Mouse (Mus musculus) left cerebral cortex, postnatal 36 days (tissue): ENCODE measurements around the gene Vps8. TPM values are rescaled to one million over a fixed set of nuclear protein-coding genes. Genes with fewer than 3 reads are reported as not detected.

Experiments used
- DNase-seq, 2 experiments: peaks; one replicate each; pipeline ENCODE4 v3.0.0; 2021 to 2022; ENCODE audit warnings: low spot score in 2 of 2, mixed read lengths in 1 of 2
- intact Hi-C: fragments of 180-260 bp; cut with DNase I; formaldehyde crosslinking; loops from one replicate; pipeline ENCODE4 v1.15.1; 2025
- total RNA-seq, 2 experiments: library from RNA; stranded (reverse); gene quantifications; 2 replicates each; pipeline ENCODE4 v1.2.3; 2021

The Vps8 gene
- total RNA-seq, 2 experiments from 2014 or later = 52.6 to 55.0 TPM

GRCm38 (mm10) chr16:21533503-21533902 lies 110.6 kb downstream of the Vps8 start:
- no peak for DNase-seq
- intact Hi-C loops = no loop called here

DNA sequence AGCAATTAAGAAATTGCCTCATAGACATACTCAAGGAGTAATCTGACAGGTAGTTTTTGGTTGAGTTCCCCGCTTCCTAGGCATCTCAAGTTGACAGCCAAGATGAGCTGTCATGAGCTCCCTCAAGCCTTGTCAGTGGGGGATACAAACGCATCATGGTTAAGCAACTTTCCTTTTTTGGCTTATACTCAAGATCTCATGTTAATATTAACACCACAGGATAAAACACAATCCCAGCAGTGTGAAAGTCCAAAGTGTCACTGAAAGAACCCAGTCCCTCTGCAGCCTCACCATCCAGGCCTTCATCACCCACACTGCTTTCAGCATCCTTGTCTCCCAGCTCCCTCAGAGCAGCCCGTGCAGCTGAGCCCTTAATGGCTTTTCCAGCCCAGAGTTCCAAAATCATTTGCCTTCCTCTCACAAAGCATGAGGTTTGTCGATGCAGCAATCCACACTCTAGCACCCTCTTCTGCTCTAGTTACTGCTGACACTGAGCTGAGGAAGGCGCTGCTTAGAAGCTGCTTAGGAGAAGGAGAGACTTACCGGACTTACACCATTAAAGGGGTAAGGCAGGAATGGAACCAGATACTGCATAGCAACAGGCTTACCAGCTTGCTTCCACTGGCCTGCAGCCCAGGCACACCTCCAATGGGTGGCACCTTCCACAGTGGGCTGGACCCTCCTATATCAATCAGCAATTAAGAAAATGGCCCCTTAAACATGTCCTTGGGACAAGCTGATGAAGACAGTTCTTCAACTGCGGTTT lies 113.5 kb downstream of the Vps8 start:
- no peak for DNase-seq
- intact Hi-C loops = no loop called here

GRCm38 (mm10) chr16:21537312-21537711 lies 114.4 kb downstream of the Vps8 start:
- intact Hi-C loops = no loop called here
- DNase-seq = no peak

- DNase-seq = no peak
- intact Hi-C loops = no loop called here
Measured at GRCm38 (mm10) chr16:21538889-21539288, 116.0 kb downstream of the Vps8 start.

DNA sequence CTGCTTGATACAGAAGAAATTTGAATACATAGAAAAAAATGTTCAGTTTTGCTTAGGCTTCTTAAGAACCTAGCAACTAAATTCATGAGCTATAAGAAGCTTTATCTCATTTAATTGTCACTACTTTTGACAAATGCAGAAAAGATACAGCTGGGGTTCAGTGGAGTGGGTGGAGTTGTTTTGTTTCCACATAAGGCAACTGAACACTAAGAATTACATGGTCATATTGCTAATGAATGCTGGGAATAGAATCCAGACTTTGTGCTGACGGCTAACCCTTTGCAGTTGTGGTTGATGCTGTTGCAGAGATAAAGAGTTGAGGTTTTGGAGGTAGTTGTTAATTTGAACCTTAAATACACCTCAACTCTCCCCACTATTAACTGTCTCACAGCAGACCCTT lies 119.6 kb downstream of the Vps8 start:
- DNase-seq = no peak

GRCm38 (mm10) chr16:21547446-21547845 lies 124.5 kb downstream of the Vps8 start:
- DNase-seq = no peak
- intact Hi-C loops = no loop called here

More for the DNA sequence above, 119.6 kb downstream of the Vps8 start:
- intact Hi-C loops = no loop called here

DNA sequence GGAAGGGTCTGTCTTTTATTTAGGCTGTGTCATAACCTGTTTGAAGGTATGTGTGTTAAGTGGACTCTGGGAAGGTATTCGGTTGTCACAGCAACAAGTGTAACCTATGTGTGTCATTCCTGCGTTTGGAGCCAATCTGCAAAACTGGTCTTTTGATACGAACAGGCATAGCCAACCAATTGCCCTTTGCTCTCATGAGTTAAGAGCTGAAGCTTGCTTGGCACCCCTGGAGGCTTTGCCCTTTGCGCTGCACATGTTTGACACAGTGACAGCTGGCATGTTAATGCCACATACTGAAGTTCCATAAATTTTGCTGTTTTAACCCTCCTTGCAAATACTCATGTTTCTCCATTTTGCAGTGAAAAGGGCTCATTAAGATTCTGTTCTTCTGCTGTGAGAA lies 126.8 kb downstream of the Vps8 start:
- DNase-seq = no peak
- intact Hi-C loops = no loop called here

GRCm38 (mm10) chr16:21550453-21550852 lies 127.5 kb downstream of the Vps8 start:
- intact Hi-C loops = no loop called here
- no peak for DNase-seq

DNA sequence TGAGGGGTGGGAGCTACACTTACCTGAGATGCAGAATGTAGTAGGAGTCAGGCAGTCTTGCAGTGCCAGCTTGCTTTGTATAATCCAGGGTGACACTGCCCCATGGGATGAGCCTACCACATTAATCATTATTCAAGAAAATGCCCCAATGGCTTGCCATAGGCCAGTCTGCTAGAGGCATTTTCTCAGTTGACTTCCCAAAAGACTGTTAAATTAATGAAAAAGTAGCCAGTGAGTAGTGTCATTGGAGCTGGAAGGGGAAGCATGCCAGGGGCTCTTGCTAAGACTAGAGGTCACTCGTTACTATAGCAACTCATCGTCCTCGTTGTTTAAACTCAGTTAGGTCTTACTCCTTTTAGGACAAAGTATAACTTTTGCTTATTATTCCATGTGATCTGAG lies 130.6 kb downstream of the Vps8 start:
- intact Hi-C loops = no loop called here
- DNase-seq = no peak

- DNase-seq = no peak
- intact Hi-C loops = no loop called here
Measured at GRCm38 (mm10) chr16:21562625-21563300, 139.8 kb downstream of the Vps8 start.

DNA sequence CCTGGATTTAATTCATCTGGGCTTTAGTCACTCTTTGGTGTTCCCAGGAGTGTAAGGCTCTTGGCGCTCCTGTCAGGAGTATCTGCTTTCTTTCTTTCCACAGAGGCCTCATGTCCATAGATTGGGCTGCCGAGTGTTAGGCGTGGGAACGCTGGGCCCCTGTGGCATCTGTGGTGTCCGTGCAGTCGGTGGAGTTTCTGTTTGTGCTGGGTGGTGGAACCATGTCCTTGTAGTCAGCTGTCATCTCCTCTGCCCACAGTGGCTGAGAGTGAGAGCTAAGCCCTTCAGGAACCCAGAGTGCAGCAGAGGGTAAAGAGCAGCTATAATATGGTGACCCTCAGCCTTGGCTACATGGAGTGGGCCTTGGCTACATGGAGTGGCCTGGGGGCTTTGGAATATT lies 140.4 kb downstream of the Vps8 start:
- intact Hi-C loops = no loop called here

DNA sequence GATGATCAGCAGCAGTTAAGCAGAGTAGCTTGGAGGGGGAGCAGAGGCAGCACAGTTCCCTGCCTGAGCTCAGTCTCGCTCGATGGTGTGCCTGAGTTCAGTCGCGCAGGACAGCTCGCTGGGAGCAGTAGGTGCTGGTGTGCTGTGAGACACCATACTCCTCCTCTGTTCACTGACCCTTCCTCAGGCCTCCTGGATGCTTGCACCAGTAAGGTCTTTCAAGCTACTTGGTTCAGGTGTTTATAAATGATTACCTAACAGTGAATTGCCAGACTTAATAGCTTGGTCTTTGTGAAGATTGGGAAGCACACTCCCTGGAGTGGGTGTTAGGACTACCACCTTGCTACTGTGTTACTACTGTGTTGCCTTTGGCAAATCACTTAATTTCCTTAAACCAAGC lies 144.2 kb downstream of the Vps8 start:
- intact Hi-C loops = no loop called here
- DNase-seq = no peak

More for the DNA sequence above, 140.4 kb downstream of the Vps8 start:
- DNase-seq = no peak

DNA sequence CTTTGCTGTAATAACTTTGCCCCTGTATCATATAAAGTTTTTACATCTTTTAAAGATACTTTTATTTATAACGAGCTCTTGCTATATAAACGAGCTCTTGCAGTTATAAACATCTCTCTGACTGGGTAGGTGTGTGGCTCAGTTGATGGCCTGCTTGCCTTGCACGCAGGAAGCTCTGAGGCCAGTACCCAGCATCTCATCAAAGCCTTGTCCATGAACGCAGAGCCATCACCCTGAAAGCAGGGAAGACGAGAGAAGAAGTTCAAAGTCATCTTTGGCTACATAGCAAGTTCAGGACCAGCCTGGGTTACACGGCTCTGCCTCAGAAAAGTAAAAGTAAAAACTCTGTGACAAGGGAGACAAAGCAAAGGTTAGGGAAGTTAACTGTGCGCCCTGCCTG lies 147.0 kb downstream of the Vps8 start:
- intact Hi-C loops = no loop called here
- DNase-seq = no peak

DNA sequence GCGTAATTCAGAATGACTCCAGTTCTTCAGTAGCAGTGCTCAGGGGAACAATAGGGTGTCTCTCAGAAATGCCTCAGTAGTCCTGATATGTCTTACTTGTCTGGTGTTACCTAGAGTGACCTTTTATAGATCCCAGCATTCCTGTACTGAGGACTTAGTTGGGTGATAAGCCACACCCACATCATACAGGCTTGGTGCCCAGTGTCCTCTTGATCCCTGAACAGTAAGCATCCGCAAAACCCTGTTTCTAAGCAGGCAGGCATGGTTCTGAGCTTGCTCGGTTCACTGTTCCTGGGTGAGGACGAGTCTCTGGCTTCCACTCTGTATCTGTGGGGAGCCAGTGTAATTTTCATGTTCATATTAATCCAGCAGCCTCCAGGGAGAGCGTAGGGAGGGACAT lies 147.9 kb downstream of the Vps8 start:
- DNase-seq = no peak
- intact Hi-C loops = no loop called here

- intact Hi-C loops = no loop called here
- DNase-seq = no peak
Measured at GRCm38 (mm10) chr16:21576000-21576420, 153.1 kb downstream of the Vps8 start.

DNA sequence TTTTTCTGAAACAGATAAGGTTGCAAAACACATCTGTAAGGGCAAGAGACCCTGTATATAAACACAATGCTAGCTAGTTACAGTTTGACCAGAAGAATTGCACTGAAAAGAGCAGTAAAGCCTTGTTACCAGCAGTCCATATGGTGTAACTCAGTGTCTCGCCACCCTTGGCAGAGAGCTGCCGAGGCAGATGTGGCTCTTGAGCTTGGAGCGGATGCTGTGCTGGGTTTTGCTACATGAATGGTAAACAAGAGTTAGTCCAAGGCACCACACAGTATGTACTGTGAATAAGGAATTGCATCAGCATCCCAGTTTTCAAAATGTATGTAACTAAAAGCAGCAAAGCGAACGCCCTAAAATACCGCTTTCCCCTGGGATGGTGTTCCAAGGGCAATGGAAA lies 166.2 kb downstream of the Vps8 start:
- intact Hi-C loops = no loop called here
- peak; percentile 12 to 32 for DNase-seq

DNA sequence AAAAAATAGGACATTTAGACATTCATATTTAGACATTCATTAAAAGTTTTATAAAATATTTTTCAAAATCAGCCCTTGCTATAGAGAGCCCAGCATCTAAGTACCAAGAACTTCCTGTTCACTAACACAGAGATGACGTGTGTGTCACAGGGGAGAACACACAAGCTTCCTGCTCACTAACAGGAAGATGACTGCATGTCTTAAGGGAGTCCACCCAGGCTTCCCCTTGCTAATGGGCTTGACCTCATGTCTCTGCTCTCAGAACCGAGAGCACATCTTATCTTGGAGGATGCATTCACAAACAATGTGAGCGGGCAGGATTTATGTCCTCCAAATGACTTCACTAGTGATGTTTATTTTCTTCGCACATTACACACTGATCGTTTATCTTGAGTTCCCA lies 167.9 kb downstream of the Vps8 start:
- peak in 1 of 2 experiments; percentile 1 for DNase-seq
- intact Hi-C loops = no loop called here

- intact Hi-C loops = no loop called here
- peak in 1 of 2 experiments; percentile 1 for DNase-seq
Measured at GRCm38 (mm10) chr16:21591511-21591910, 168.6 kb downstream of the Vps8 start.

- no peak for DNase-seq
Measured at GRCm38 (mm10) chr16:21595539-21595938, 172.6 kb downstream of the Vps8 start.

GRCm38 (mm10) chr16:21604354-21604753 lies 181.4 kb downstream of the Vps8 start:
- intact Hi-C loops = no loop called here
- peak in 1 of 2 experiments; percentile 0 for DNase-seq

More at GRCm38 (mm10) chr16:21595539-21595938, 172.6 kb downstream of the Vps8 start:
- intact Hi-C loops = no loop called here
